Mouse (Mus musculus) kidney, embryonic 14.5 days (tissue): ENCODE results near the gene Rps5. TPM values are rescaled to one million over a fixed set of nuclear protein-coding genes. Genes with fewer than 3 reads are reported as not detected.
A peak's percentile ranks its signal among the peaks of the same experiment; 100 is the strongest.

Experiments
- ATAC-seq: fragments of 200-750 bp; cut with Nextera tagmentation; 2 replicates; pipeline ENCODE4 v1.8.0; 2017; ENCODE audit warnings: moderate number of reproducible peaks, mild to moderate bottlenecking, moderate TSS enrichment, moderate library complexity; ENCODE audit not compliant: low FRiP score, low TSS enrichment
- H3K27ac ChIP-seq: fragments of 300-500 bp; sonication (generic); 2 replicates; pipeline ENCODE4 v1.5.1; 2014; ENCODE audit warnings: low read depth, mild to moderate bottlenecking, low read length, moderate library complexity, mixed read lengths
- H3K27me3 ChIP-seq: fragments of 300-500 bp; sonication (generic); 2 replicates; pipeline ENCODE4 v1.6.1; 2014; ENCODE audit warnings: mild to moderate bottlenecking, low read length; ENCODE audit not compliant: control insufficient read depth, insufficient read depth
- H3K36me3 ChIP-seq: fragments of 300-500 bp; sonication (generic); 2 replicates; pipeline ENCODE4 v1.6.1; 2014; ENCODE audit warnings: low read length, mixed read lengths; ENCODE audit not compliant: control insufficient read depth, insufficient read depth
- H3K4me1 ChIP-seq: fragments of 300-500 bp; sonication (generic); 2 replicates; pipeline ENCODE4 v1.6.1; 2014; ENCODE audit warnings: low read length, mixed read lengths; ENCODE audit not compliant: control insufficient read depth, insufficient read depth
- H3K4me2 ChIP-seq: fragments of 300-500 bp; sonication (generic); replicated peaks from 2 replicates; pipeline ENCODE4 v1.6.1; 2014; ENCODE audit warnings: low read depth, mild to moderate bottlenecking, low read length
- H3K4me3 ChIP-seq: fragments of 300-500 bp; sonication (generic); 2 replicates; pipeline ENCODE4 v1.5.1; 2014; ENCODE audit warnings: mild to moderate bottlenecking, low read length
- H3K9ac ChIP-seq: fragments of 300-500 bp; sonication (generic); 2 replicates; pipeline ENCODE4 v1.6.1; 2014; ENCODE audit warnings: low read depth, mild to moderate bottlenecking, low read length, moderate library complexity
- H3K9me3 ChIP-seq: fragments of 300-500 bp; sonication (generic); 2 replicates; pipeline ENCODE4 v1.6.1; 2016; ENCODE audit warnings: low read length; ENCODE audit not compliant: control insufficient read depth
- WGBS: fragments of 180-500 bp; shearing (Covaris S2); extraction: QIAGEN DNeasy Blood & Tissue Kit; methylation state at CpG from one replicate; pipeline ENCODE4 v1.1.7; 2014; 5-methylcytosine and 5-hydroxymethylcytosine counted together
- polyA plus RNA-seq: library from polyadenylated mRNA; unstranded; fragments of >200 nt; fragmentation: Nextera tagmentation; extraction: Ambion mirVana; gene quantifications from 2 replicates; pipeline ENCODE4 v1.2.1, GENCODE M21; 2014

Gene Rps5
- polyA plus RNA-seq, 1 experiment from 2014 or later, result 1,360 TPM

DNA sequence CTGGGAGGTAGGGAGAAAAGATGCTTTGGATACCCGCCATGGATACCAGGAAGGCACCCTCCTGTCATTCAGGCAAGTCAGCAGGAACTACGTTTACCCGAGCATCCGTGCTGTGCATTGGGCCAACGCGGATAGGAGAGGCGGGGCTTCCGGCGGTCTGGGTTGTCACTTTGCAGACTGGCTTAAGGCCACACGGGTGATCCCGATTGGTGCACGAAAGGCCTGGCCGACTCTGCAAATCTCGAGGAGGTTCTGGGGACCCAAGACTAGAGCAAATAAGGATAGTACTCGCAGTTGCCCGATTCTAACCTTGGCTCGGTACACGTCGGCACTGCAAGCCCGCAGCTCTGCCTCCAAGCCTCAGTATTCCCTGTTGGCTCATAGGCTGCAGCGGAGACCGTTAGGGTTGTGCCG lies 43.6 kb downstream of the Rps5 start, which contains the start of gene Zfp324:
Zfp324 (plus strand) TSS at position 161 of the 414 bp plus-strand sequence.
- peak within 1 kb of the TSS; percentile 94 for H3K4me2 ChIP-seq
- no peaks in the 10 kb centered on the region for H3K27me3 ChIP-seq
- peak within 1 kb of the TSS; percentile 86 for H3K27ac ChIP-seq
- no peaks in the 10 kb centered on the region for H3K9me3 ChIP-seq
- 1% methylated on average over 23 of the region's 23 CpGs for WGBS
- peaks cover 22% of the 10 kb centered on the region for H3K36me3 ChIP-seq
- peaks cover 16% of the 10 kb centered on the region; the same call in 1 of the 2 replicates for H3K4me1 ChIP-seq
- H3K9ac ChIP-seq, result peak within 1 kb of the TSS; percentile 89
- ATAC-seq, result peak; percentile 90
- H3K4me3 ChIP-seq, result peak within 1 kb of the TSS; percentile 90

DNA sequence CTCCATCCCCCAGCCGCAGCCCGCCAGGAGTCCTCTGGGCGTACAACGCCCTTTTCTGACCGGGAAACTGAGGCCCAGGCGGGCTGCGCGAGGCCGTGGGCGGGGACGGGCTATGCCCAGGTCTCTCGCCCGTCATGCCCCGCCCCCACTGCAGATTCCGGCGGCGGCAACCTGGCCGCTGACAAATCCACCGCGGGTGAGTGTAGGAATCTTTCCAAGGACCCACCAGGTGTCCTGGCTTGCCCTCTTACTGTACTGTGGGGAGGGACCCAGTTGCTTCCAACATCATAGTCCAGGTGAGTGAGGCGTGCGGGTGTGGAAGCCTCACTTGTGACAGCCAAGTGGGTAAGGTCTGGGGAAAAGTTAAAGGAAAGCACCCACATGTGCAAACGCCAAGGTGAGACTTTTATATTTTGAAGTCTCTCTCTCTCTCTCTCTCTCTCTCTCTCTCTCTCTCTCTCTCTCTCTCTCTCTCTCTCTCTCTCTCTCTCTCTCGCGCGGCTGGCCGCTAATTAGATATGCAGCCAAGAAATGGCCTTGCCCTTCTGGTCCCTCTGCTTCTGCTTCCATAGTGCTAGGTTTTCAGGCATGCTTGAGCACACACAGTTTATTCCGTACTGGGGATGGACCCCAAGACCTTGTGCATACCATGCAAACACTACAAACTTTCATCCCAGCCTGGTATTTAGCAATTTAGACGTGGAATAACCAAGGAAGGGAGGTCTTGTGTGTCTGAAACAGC lies 44.2 kb downstream of the Rps5 start:
- Histone ChIP-seq H3K4me1 (peaks cover 12% of the 10 kb centered on the region; the same call in 1 of the 2 replicates), H3K9me3 (no peaks in the 10 kb centered on the region), H3K27me3 (no peaks in the 10 kb centered on the region), H3K4me3 (peak overlapping the region; percentile 90), H3K36me3 (peaks cover 28% of the 10 kb centered on the region), H3K9ac (peak overlapping the region; percentile 89), H3K27ac (peak overlapping the region; percentile 86), H3K4me2 (peak overlapping the region; percentile 94)
- under 1% methylated on average over 29 of the region's 29 CpGs for WGBS
- peak; percentile 67 for ATAC-seq

DNA sequence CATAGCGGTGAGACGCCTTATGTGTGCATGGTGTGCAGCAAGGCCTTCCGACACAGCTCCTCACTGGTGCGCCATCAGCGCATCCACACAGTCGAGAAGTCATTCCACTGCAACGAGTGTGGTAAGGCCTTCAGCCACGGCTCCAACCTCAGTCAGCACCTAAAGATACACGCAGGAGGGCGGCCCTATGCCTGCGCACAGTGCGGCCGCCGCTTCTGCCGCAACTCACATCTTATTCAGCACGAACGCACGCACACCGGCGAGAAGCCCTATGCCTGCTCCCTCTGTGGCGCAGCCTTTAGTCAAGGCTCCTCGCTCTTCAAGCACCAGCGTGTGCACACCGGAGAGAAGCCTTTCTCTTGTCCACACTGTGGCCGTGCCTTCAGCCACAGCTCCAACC lies 48.8 kb downstream of the Rps5 start:
- Histone ChIP-seq H3K4me1 (peaks cover 7% of the 10 kb centered on the region; the same call in 1 of the 2 replicates), H3K9ac (no peak overlapping the region), H3K4me2 (no peak overlapping the region), H3K27ac (no peak overlapping the region), H3K36me3 (peaks cover 40% of the 10 kb centered on the region), H3K9me3 (no peaks in the 10 kb centered on the region), H3K4me3 (no peak overlapping the region), H3K27me3 (no peaks in the 10 kb centered on the region)
- ATAC-seq, result no peak
- 97% methylated on average over 25 of the region's 25 CpGs for WGBS

Other genes starting within 250 kb of the Rps5 start
- gene Vmn2r55, start 237.3 kb upstream of the Rps5 start, polyA plus RNA-seq, result not detected in 2 replicates
- gene Vmn2r56, start 187.3 kb upstream of the Rps5 start, polyA plus RNA-seq, result not detected in 2 replicates
- 6.1 and 9.3 TPM in 2 replicates for gene Zscan18, start 118.7 kb upstream of the Rps5 start, polyA plus RNA-seq
- gene Zfp329, start 103.4 kb upstream of the Rps5 start, polyA plus RNA-seq, result 18.5 and 19.8 TPM in 2 replicates
- gene Zfp110, start 87.5 kb upstream of the Rps5 start, polyA plus RNA-seq, result 20.9 and 33.2 TPM in 2 replicates
- gene Zfp128, start 41.1 kb upstream of the Rps5 start, polyA plus RNA-seq, result 4.0 and 4.5 TPM in 2 replicates
- gene Zscan22, start 24.5 kb upstream of the Rps5 start, polyA plus RNA-seq, result 17.7 and 22.1 TPM in 2 replicates
- gene Rnf225, start 5.1 kb downstream of the Rps5 start, polyA plus RNA-seq, result 0.47 and 0.76 TPM in 2 replicates
- 6.9 and 9.3 TPM in 2 replicates for gene Zfp324, start 43.5 kb downstream of the Rps5 start, polyA plus RNA-seq
- 6.2 and 10.7 TPM in 2 replicates for gene Zfp446, start 55.6 kb downstream of the Rps5 start, polyA plus RNA-seq
- not detected in 2 replicates for gene Slc27a5, start 75.9 kb downstream of the Rps5 start, polyA plus RNA-seq
- gene Trim28, start 76.8 kb downstream of the Rps5 start, polyA plus RNA-seq, result 433 and 514 TPM in 2 replicates
- 19.8 and 29.6 TPM in 2 replicates for gene Zbtb45, start 87.7 kb downstream of the Rps5 start, polyA plus RNA-seq
- 148 and 165 TPM in 2 replicates for gene Chmp2a, start 112.5 kb downstream of the Rps5 start, polyA plus RNA-seq
- gene Ube2m, start 116.0 kb downstream of the Rps5 start, polyA plus RNA-seq, result 156 and 199 TPM in 2 replicates
- gene Mzf1, start 132.5 kb downstream of the Rps5 start, polyA plus RNA-seq, result 2.4 and 3.2 TPM in 2 replicates
- not detected in 2 replicates for gene Vmn1r85, start 172.9 kb downstream of the Rps5 start, polyA plus RNA-seq
- not detected in 2 replicates for gene Vmn1r86, start 197.6 kb downstream of the Rps5 start, polyA plus RNA-seq
- not detected in 2 replicates for gene Vmn1r87, start 217.9 kb downstream of the Rps5 start, polyA plus RNA-seq
- gene Vmn1r88, start 237.3 kb downstream of the Rps5 start, polyA plus RNA-seq, result not detected in 2 replicates